ENCODE assay signal across 1 mouse cellular context in genomic region chr10:127100414-127100813, GRCm38 (mm10).
TF ChIP-seq lines count a peak whose summit lies in the region.

No protein-coding gene starts in this region.

TF ChIP-seq in MEL, 35 proteins besides CTCF, POLR2A, EP300 and RAD21 (continued from another document):
- no peak for TF ChIP-seq POLR2AphosphoS5 (IDR thresholded peaks at IDR 0.05; ENCODE audit: borderline replicate concordance, low read depth, low read length)
- TF ChIP-seq USF1 (IDR thresholded peaks at IDR 0.05; ENCODE audit: low read depth, low read length) = no peak
- no peak; the same call in 1 of the 2 replicates for TF ChIP-seq TAL1 (IDR thresholded peaks at IDR 0.05; ENCODE audit: low read length)
- no peak for TF ChIP-seq MEF2A (IDR thresholded peaks at IDR 0.05; ENCODE audit: extremely low read depth, insufficient replicate concordance, low read depth, low read length, poor library complexity, severe bottlenecking)
- TF ChIP-seq GATA1 (IDR thresholded peaks at IDR 0.05; ENCODE audit: low read depth, low read length) = peak; percentile 48
- TF ChIP-seq SIN3A (IDR thresholded peaks at IDR 0.05; ENCODE audit: low read length) = no peak
- peak; percentile 28; the same call in 1 of the 2 replicates for TF ChIP-seq ETS1 (IDR thresholded peaks at IDR 0.05; ENCODE audit: low read depth, low read length)
- no peak for TF ChIP-seq SMC3 (IDR thresholded peaks at IDR 0.05; ENCODE audit: low read depth, low read length)
- no peak for TF ChIP-seq ZKSCAN1 (IDR thresholded peaks at IDR 0.05; ENCODE audit: low read depth, low read length)
- no peak for TF ChIP-seq MAFK (IDR thresholded peaks at IDR 0.05; ENCODE audit: borderline replicate concordance, low read depth, low read length)
- no peak for TF ChIP-seq MAZ (IDR thresholded peaks at IDR 0.05; ENCODE audit: low read depth, low read length)
- TF ChIP-seq NELFE (IDR thresholded peaks at IDR 0.05; ENCODE audit: low read depth, low read length) = no peak
- TF ChIP-seq HCFC1 (IDR thresholded peaks at IDR 0.05; ENCODE audit: low read depth, low read length) = no peak
- no peak for TF ChIP-seq E2F4 (IDR thresholded peaks at IDR 0.05; ENCODE audit: borderline replicate concordance, low read depth, low read length)
- TF ChIP-seq CHD2 (IDR thresholded peaks at IDR 0.05; ENCODE audit: low read length) = no peak
- peak; percentile 60 for TF ChIP-seq TCF12 (IDR thresholded peaks at IDR 0.05; ENCODE audit: low read depth, low read length)
- no peak for TF ChIP-seq ZC3H11A (IDR thresholded peaks at IDR 0.05; ENCODE audit: low read depth, low read length)
